Mouse (Mus musculus) spleen, adult 2 months (tissue): ENCODE measurements around the gene Bex6. TPM values are rescaled to one million over a fixed set of nuclear protein-coding genes. Genes with fewer than 3 reads are reported as not detected.
A peak's percentile ranks its signal among the peaks of the same experiment; 100 is the strongest.

Experiments used
- DNase-seq, 2 experiments: peaks; one replicate each; pipeline versions ENCODE4 v3.0.0 to v3.0.0-alpha.2; 2012 to 2021; ENCODE audit warnings: low spot score in 2 of 2, low read depth in 1 of 2
- H3K27ac ChIP-seq: fragments of 200-500 bp; 2 replicates; pipeline ENCODE4 v1.5.1; 2012; ENCODE audit warnings: low read length, inconsistent platforms; ENCODE audit not compliant: insufficient read depth
- H3K27me3 ChIP-seq: fragments of 200-500 bp; 2 replicates; pipeline ENCODE4 v1.6.1; 2012; ENCODE audit warnings: mild to moderate bottlenecking, moderate library complexity, low read length, inconsistent platforms; ENCODE audit not compliant: control insufficient read depth, insufficient read depth
- H3K36me3 ChIP-seq: fragments of 200-500 bp; 2 replicates; pipeline ENCODE4 v1.6.1; 2012; ENCODE audit warnings: mild to moderate bottlenecking, low read length, inconsistent platforms; ENCODE audit not compliant: control insufficient read depth, insufficient read depth
- H3K4me1 ChIP-seq: fragments of 200-500 bp; 2 replicates; pipeline ENCODE4 v1.6.1; 2011; ENCODE audit warnings: inconsistent platforms; ENCODE audit not compliant: control insufficient read depth, insufficient read depth, insufficient read length
- H3K4me3 ChIP-seq: fragments of 200-500 bp; 2 replicates; pipeline ENCODE4 v1.5.1; 2011; ENCODE audit warnings: mild to moderate bottlenecking, inconsistent platforms; ENCODE audit not compliant: insufficient read depth, insufficient read length; ENCODE audit errors: extremely low read depth
- CTCF ChIP-seq: fragments of 200-500 bp; IDR thresholded peaks from 2 replicates; pipeline ENCODE4 v1.5.1; 2011; ENCODE audit warnings: mild to moderate bottlenecking, inconsistent platforms; ENCODE audit not compliant: insufficient read depth, insufficient read length, insufficient replicate concordance; ENCODE audit errors: extremely low read depth
- POLR2A ChIP-seq: fragments of 200-500 bp; IDR thresholded peaks from 2 replicates; pipeline ENCODE4 v1.6.1; 2011; ENCODE audit warnings: low read depth, low read length, inconsistent platforms
- WGBS: fragments of 180-500 bp; shearing (Covaris S2); methylation state at CpG from one replicate; pipeline ENCODE4 v1.1.7; 2018; 5-methylcytosine and 5-hydroxymethylcytosine counted together
- polyA plus RNA-seq: library from polyadenylated mRNA; depleted of rRNA; stranded (reverse); fragments of >200 nt; gene quantifications from 2 replicates; pipeline ENCODE4 v1.2.3, GENCODE M21; 2012

Gene Bex6
- polyA plus RNA-seq, 1 experiment, result 0.85 TPM

- H3K4me3 ChIP-seq, result no peak overlapping the region
- H3K36me3 ChIP-seq, result no peaks in the 10 kb centered on the region
- no peaks in the 10 kb centered on the region for H3K27me3 ChIP-seq
- peaks cover 27% of the 10 kb centered on the region; the same call in 1 of the 2 replicates for H3K4me1 ChIP-seq
- TF ChIP-seq CTCF (no peak), POLR2A (no peak)
- peak overlapping the region; percentile 22; the same call in 1 of the 2 replicates for H3K27ac ChIP-seq
- DNase-seq, result no peak
- 61% methylated on average over 11 of the region's 11 CpGs for WGBS
These were observed 6.2 kb upstream of the Bex6 start for GRCm38 (mm10) chr16:32173401-32173800.

DNA sequence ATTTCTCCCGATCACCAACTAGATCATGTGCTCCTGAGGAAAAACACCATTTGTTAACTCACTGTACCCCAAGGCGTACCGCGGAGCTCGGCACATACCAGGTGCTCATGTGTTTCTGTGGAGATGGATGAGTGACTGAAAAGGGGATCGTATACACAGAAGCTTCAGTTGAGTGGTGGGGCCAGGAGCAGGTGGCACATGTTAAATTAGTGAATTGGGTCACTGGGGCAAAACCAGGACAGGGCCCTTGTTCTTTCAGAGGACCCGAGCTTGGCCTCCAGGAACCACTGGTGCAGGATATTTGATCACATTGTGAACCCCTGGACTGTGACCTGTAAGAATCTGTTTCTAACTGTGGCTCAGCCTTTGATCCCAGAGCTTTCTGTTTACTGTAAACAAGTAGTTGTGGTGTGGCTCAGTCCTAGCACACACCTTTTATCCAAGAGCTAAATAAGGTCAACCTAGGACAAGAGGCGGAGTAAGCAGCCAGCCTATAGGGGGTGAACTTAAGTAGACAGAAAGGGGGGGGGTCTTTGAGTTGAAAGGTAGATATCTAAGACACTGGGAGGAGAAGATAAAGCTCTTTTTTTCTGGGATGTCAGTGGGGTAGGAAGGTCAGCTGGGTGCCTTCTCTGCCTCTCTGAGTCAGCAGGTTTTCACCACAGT is 5.2 kb upstream of the Bex6 start:
- TF ChIP-seq CTCF (no peak), POLR2A (no peak)
- Histone ChIP-seq H3K4me3 (no peak overlapping the region), H3K27me3 (no peaks in the 10 kb centered on the region), H3K27ac (no peak overlapping the region), H3K4me1 (peaks cover 30% of the 10 kb centered on the region), H3K36me3 (no peaks in the 10 kb centered on the region)
- DNase-seq, result no peak
- WGBS, result 82% methylated on average over 8 of the region's 8 CpGs

GRCm38 (mm10) chr16:32175029-32175428 is 4.6 kb upstream of the Bex6 start:
- 96% methylated on average over 4 of the region's 4 CpGs for WGBS
- no peak for TF ChIP-seq CTCF
- no peak for TF ChIP-seq POLR2A
- H3K4me3 ChIP-seq, result no peak overlapping the region
- H3K27me3 ChIP-seq, result no peaks in the 10 kb centered on the region
- peaks cover 29% of the 10 kb centered on the region for H3K4me1 ChIP-seq
- H3K27ac ChIP-seq, result no peak overlapping the region
- H3K36me3 ChIP-seq, result no peaks in the 10 kb centered on the region
- DNase-seq, result no peak

- peak in 1 of 2 experiments; percentile 63 for DNase-seq
- H3K27me3 ChIP-seq, result no peaks in the 10 kb centered on the region
- peak overlapping the region; percentile 94 for H3K27ac ChIP-seq
- peaks cover 14% of the 10 kb centered on the region for H3K4me1 ChIP-seq
- 5% methylated on average over 18 of the region's 18 CpGs for WGBS
- no peak for TF ChIP-seq CTCF
- TF ChIP-seq POLR2A, result peak; percentile 76
- peak overlapping the region; percentile 38 for H3K4me3 ChIP-seq
- H3K36me3 ChIP-seq, result no peaks in the 10 kb centered on the region
These were observed 2.5 kb upstream of the Bex6 start for GRCm38 (mm10) chr16:32176896-32177686.

- Histone ChIP-seq H3K4me3 (no peak overlapping the region), H3K4me1 (peaks cover 16% of the 10 kb centered on the region; the same call in 1 of the 2 replicates), H3K36me3 (no peaks in the 10 kb centered on the region), H3K27ac (no peak overlapping the region), H3K27me3 (no peaks in the 10 kb centered on the region)
- TF ChIP-seq CTCF (no peak), POLR2A (no peak)
- no peak for DNase-seq
- 97% methylated on average over 5 of the region's 5 CpGs for WGBS
These were observed 6.4 kb downstream of the Bex6 start for GRCm38 (mm10) chr16:32186056-32186455.

- H3K27ac ChIP-seq, result peak overlapping the region; percentile 17; the same call in 1 of the 2 replicates
- no peaks in the 10 kb centered on the region for H3K27me3 ChIP-seq
- peaks cover 16% of the 10 kb centered on the region; the same call in 1 of the 2 replicates for H3K4me1 ChIP-seq
- TF ChIP-seq CTCF (no peak), POLR2A (no peak)
- DNase-seq, result peak in 1 of 2 experiments; percentile 23
- H3K4me3 ChIP-seq, result no peak overlapping the region
- H3K36me3 ChIP-seq, result no peaks in the 10 kb centered on the region
- 10% methylated on average over 6 of the region's 6 CpGs for whole genome bisulfite sequencing
These were observed 9.5 kb downstream of the Bex6 start for GRCm38 (mm10) chr16:32189109-32189508.

GRCm38 (mm10) chr16:32190011-32190441 is 10.4 kb downstream of the Bex6 start:
- peak; percentile 57 to 60 for DNase-seq
- TF ChIP-seq CTCF (no peak), POLR2A (no peak)
- peaks cover 16% of the 10 kb centered on the region; the same call in 1 of the 2 replicates for H3K4me1 ChIP-seq
- H3K27me3 ChIP-seq, result no peaks in the 10 kb centered on the region
- WGBS, result 5% methylated on average over 11 of the region's 12 CpGs
- H3K4me3 ChIP-seq, result peak overlapping the region; percentile 12; the same call in 1 of the 2 replicates
- no peaks in the 10 kb centered on the region for H3K36me3 ChIP-seq
- H3K27ac ChIP-seq, result peak overlapping the region; percentile 70
